Mouse (Mus musculus) spleen, embryonic (tissue): Measurements from ENCODE around the gene Pigu.

Experiments
- CTCF ChIA-PET: fragments of 350-600 bp; sonication (Branson Sonifier 250); formaldehyde crosslinking; loops from one replicate; lab custom pipeline; 2022; lab: Charles Lee

Gene Pigu

GRCm38 (mm10) chr2:155240915-155241314 lies 116.3 kb downstream of the Pigu start:
- CTCF ChIA-PET: interaction anchor here (0.7 kb wide), 2 partner anchors 137 to 162 kb away, joined by 3 read pairs; no protein-coding TSS in a partner anchor

DNA sequence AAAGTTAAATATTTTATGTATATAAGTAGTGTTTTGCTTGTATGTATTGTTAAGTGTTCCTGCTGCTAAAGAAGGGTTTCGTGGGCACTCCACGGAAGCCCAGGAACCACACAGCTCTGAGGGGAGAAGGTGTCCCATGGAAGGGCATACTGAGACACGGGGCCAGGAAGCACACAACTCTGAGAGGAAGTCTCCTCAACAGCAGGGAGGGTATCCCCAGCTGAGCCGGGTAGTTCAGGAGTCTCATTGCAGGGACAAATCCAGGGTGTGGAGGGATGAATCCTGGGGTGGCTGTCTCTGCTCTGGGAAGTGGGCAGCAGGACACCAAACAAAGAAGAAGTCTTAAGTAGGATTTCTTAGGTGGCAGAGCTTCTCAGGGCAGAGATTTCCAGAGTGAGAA lies 120.0 kb downstream of the Pigu start:
- CTCF ChIA-PET: no interaction called here

GRCm38 (mm10) chr2:155236362-155236992 lies 120.8 kb downstream of the Pigu start, which contains the start of gene Dynlrb1:
Gene Dynlrb1 (plus strand): TSS chr2:155236533.
- CTCF ChIA-PET: interaction anchor here (0.6 kb wide), 2 partner anchors 145 to 164 kb away, joined by 3 to 4 read pairs; no protein-coding TSS in a partner anchor

- CTCF ChIA-PET: interaction anchor here (0.6 kb wide), 2 partner anchors 145 to 165 kb away, joined by 3 to 4 read pairs; no protein-coding TSS in a partner anchor
These were observed 121.4 kb downstream of the Pigu start for GRCm38 (mm10) chr2:155235746-155236361.
